In the genomic region with DNA sequence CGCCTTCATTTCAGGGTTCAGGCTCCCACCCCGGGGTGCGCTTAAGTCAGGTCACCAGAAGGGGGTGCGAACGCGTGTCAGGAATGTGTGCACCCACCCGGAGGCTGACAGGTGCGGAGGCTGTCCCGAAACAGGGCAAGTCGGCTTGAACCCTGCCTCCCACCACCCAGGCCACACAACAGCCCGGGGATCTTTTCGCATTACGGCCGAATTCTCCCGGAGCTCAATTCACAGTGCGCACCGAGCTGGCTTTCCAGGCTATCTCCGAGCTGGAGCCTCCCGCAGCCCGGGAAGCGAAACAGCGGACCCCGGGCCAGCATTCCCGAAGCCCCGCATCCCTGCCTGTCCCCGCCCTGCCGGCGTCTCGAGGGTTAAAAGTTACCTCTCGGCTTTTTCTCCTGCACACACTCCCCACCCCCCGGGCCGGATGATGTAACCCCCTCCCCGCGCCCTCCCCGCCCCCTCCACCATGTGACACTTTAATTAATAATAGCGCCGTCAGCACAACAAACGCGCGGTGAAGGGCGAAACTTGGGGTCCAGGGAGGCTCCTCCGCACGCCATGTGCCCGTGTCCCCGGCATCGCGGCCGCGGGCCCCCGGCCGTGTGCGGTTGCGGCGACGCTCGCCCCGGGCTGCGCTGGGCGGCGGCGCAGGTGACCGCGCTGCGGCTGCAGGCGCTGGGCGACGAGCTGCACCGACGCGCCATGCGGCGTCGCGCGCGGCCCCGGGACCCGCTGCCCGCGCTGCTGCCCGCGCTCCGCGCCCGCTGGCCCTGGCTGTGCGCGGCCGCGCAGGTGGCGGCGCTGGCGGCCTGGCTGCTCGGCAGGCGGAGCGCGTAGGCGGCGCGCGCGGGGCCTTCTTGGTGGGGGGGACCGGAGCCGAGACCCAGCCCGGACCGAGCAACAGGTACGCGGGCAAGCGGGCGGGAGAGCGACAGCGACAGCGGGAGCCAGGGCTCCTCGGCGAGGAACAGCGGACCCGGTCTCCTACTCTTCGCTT, we compare ENCODE assay signal across 10 mouse cellular contexts. TPM values are rescaled to one million over a fixed set of nuclear protein-coding genes. Genes with fewer than 3 reads are reported as not detected.
DNase-seq lines count a peak whose midpoint lies in the region; ATAC-seq and TF ChIP-seq lines count a peak whose summit lies in the region.
"Had no signal": no experiment of that assay in that cellular context is flagged by ENCODE, and none has a peak within 500 bp of the region (broad histone marks: within the 10 kb centered on the region; RNA-seq: fewer than 3 reads in every experiment).

No protein-coding gene starts in this region.

- H3K36me3 ChIP-seq in heart, embryonic 10.5 days: no peaks in the 10 kb centered on the region
- H3K36me3 ChIP-seq in ES-E14 (ENCODE audit: control insufficient read depth, insufficient read depth, low read length, poor library complexity, severe bottlenecking): no peaks in the 10 kb centered on the region
- H3K36me3 ChIP-seq in hindbrain, embryonic 14.5 days (replicated peaks; ENCODE audit: control insufficient read depth, insufficient read depth): no peaks in the 10 kb centered on the region
- H3K36me3 ChIP-seq: G1E had no signal

- in situ Hi-C loops in ES-E14 (cut with MboI; ENCODE audit: low sequenced_read_pairs in 2 of 2, unreplicated experiment in 2 of 2): loop anchor here in 1 of 2 experiments (25.0 kb wide), 1 partner anchor 1493 kb away; the partner anchor contains the start of gene Tbx3

- DNase-seq in heart, embryonic 10.5 days (ENCODE audit: low spot score): no peak
- DNase-seq in heart, postnatal 36 days: no peak
- no peak for DNase-seq in ES-E14 (ENCODE audit: low read depth, low spot score)
- peak; percentile 67 for DNase-seq in embryo, embryonic 11 days
- DNase-seq in hindbrain, embryonic 14.5 days (ENCODE audit: low spot score): peak; percentile 52
- peak; percentile 43 for DNase-seq in thymus, postnatal 0 days (ENCODE audit: low spot score)
- DNase-seq in urinary bladder, postnatal 25 days (ENCODE audit: low spot score): no peak

- peaks cover 95% of the 10 kb centered on the region for H3K27me3 ChIP-seq in heart, embryonic 10.5 days (ENCODE audit: insufficient read depth, poor library complexity, severe bottlenecking)
- peaks cover 64% of the 10 kb centered on the region for H3K27me3 ChIP-seq in hindbrain, embryonic 14.5 days (ENCODE audit: control insufficient read depth, insufficient read depth, low read length)

- WGBS in heart, embryonic 10.5 days: 8% methylated on average over 117 of the region's 117 CpGs
- WGBS in hindbrain, embryonic 14.5 days: 0% methylated on average over 88 of the region's 117 CpGs

- H3K9ac ChIP-seq in ES-E14 (ENCODE audit: insufficient read depth, low read depth, low read length, poor library complexity, severe bottlenecking): peak overlapping the region; percentile 84
- peak overlapping the region; percentile 69 for H3K9ac ChIP-seq in hindbrain, embryonic 14.5 days

- peak overlapping the region; percentile 38; the same call in 1 of the 2 replicates for H3K27ac ChIP-seq in heart, embryonic 10.5 days
- no peak overlapping the region for H3K27ac ChIP-seq in ES-E14 (ENCODE audit: insufficient read depth, low read depth, low read length, poor library complexity, severe bottlenecking)
- H3K27ac ChIP-seq in hindbrain, embryonic 14.5 days: no peak overlapping the region

- intact Hi-C loops in heart, postnatal 36 days (cut with DNase I): loop anchor here (5.0 kb wide), 1 partner anchor 78 kb away; the partner anchor contains the start of genes 2410131K14Rik and Rnft2

- H3K4me1 ChIP-seq in heart, embryonic 10.5 days: peaks cover 36% of the 10 kb centered on the region
- peaks cover 0 to 9% of the 10 kb centered on the region in 2 experiments; a peak in 1 of 4 replicates for H3K4me1 ChIP-seq in ES-E14 (ENCODE audit: control insufficient read depth in 2 of 2, insufficient read depth in 2 of 2, low read length in 2 of 2, poor library complexity in 1 of 2)
- H3K4me1 ChIP-seq in hindbrain, embryonic 14.5 days (replicated peaks; ENCODE audit: control insufficient read depth, insufficient read depth, low read length): peaks cover 7% of the 10 kb centered on the region

- ATAC-seq in hindbrain, embryonic 14.5 days (ENCODE audit: low FRiP score): 0 out of 2 replicates have a peak, but pooled peaks have one; percentile 28
- ATAC-seq in megakaryocyte progenitor cell, adult 5-6 weeks (replicated peaks; ENCODE audit: poor library complexity): 0 out of 2 replicates have a peak, but pooled peaks have one; percentile 30

- H3K9me3 ChIP-seq in heart, embryonic 10.5 days: no peaks in the 10 kb centered on the region
- no peaks in the 10 kb centered on the region for H3K9me3 ChIP-seq in ES-E14 (ENCODE audit: control insufficient read depth, insufficient read depth, low read depth, low read length)
- H3K9me3 ChIP-seq in hindbrain, embryonic 14.5 days (ENCODE audit: control insufficient read depth, low read length): no peaks in the 10 kb centered on the region

- H3K4me3 ChIP-seq in heart, embryonic 10.5 days: peak overlapping the region; percentile 65
- peak overlapping the region; percentile 66 to 90 for H3K4me3 ChIP-seq in ES-E14 (ENCODE audit: insufficient read depth in 1 of 2, low read depth in 1 of 2, low read length in 2 of 2, poor library complexity in 1 of 2, severe bottlenecking in 1 of 2)
- peak overlapping the region; percentile 53 for H3K4me3 ChIP-seq in hindbrain, embryonic 14.5 days (replicated peaks; ENCODE audit: low read length)

- H3K4me2 ChIP-seq in hindbrain, embryonic 14.5 days (replicated peaks): peak overlapping the region; percentile 95

TF ChIP-seq in ES-E14, 5 proteins besides CTCF, POLR2A, EP300 and RAD21:
- TF ChIP-seq ZC3H11A (IDR thresholded peaks at IDR 0.05; ENCODE audit: borderline replicate concordance, low read depth, low read length) (no peak), MAFK (IDR thresholded peaks at IDR 0.05; ENCODE audit: insufficient read depth, low read depth, low read length) (no peak), ZNF384 (IDR thresholded peaks at IDR 0.05; ENCODE audit: low read depth, low read length) (no peak), HCFC1 (IDR thresholded peaks at IDR 0.05; ENCODE audit: borderline replicate concordance, insufficient read depth, low read length) (no peak), CHD2 (IDR thresholded peaks at IDR 0.05; ENCODE audit: low read depth, low read length) (no peak)
TF ChIP-seq in ES-E14: peak in this region for 0.

RNA-seq across cellular contexts. Expression of gene Hrk, which starts 5.1 kb away (rescaled TPM):
- polyA plus RNA-seq in heart, embryonic 10.5 days (2016; fragmentation: Nextera tagmentation; extraction: Ambion mirVana): not detected in 2 replicates
- under 1 TPM; 0.44 to 0.62 TPM for total RNA-seq in heart, postnatal 36 days (2021)
- total RNA-seq in ES-E14 (2012; rRNA removed): 0.36 and 0.63 TPM in 2 replicates
- polyA plus RNA-seq in hindbrain, embryonic 14.5 days (2014; fragmentation: Nextera tagmentation; extraction: Ambion mirVana): 3.4 and 4.3 TPM in 2 replicates
- total RNA-seq in megakaryocyte progenitor cell, adult 5-6 weeks (2015): not detected in 2 replicates
- total RNA-seq in megakaryocyte progenitor cell, adult 5-6 weeks (2017): not detected in 2 replicates
- polyA plus RNA-seq in thymus, postnatal 0 days (2015; fragmentation: Nextera tagmentation; extraction: Ambion mirVana): 0.08 and 0.10 TPM in 2 replicates
- total RNA-seq: hematopoietic stem cell, adult 5-6 weeks had no signal
- polyA plus RNA-seq: G1E had no signal

RNA-seq across cellular contexts. Expression of gene Fbxw8, which starts 14.3 kb away (rescaled TPM):
- polyA plus RNA-seq in heart, embryonic 10.5 days (2016; fragmentation: Nextera tagmentation; extraction: Ambion mirVana): 29.4 and 31.2 TPM in 2 replicates
- 10 to 100 TPM; 39.0 to 42.7 TPM for total RNA-seq in heart, postnatal 36 days (2021)
- 44.9 and 46.2 TPM in 2 replicates for total RNA-seq in ES-E14 (2012; rRNA removed)
- polyA plus RNA-seq in hindbrain, embryonic 14.5 days (2014; fragmentation: Nextera tagmentation; extraction: Ambion mirVana): 21.0 TPM in 2 replicates
- 12.4 and 13.6 TPM in 2 replicates for total RNA-seq in megakaryocyte progenitor cell, adult 5-6 weeks (2015)
- total RNA-seq in megakaryocyte progenitor cell, adult 5-6 weeks (2017): 20.1 and 24.5 TPM in 2 replicates
- 8.1 TPM in 2 replicates for polyA plus RNA-seq in thymus, postnatal 0 days (2015; fragmentation: Nextera tagmentation; extraction: Ambion mirVana)

Comparison
In these comparisons a context has a peak if more than half of its experiments do, and no peak if none do; other contexts are left out.
1. DNase-seq: peak in embryo, embryonic 11 days (single experiment), hindbrain, embryonic 14.5 days (single experiment) and thymus, postnatal 0 days (single experiment); none in heart, embryonic 10.5 days (single experiment), heart, postnatal 36 days (0 of 2), ES-E14 (single experiment) and urinary bladder, postnatal 25 days (single experiment).
2. Peak in every context shown above with its lines, with median percentiles within 50 percentile points of each other: H3K4me3 ChIP-seq.